Mouse (Mus musculus) intestine, embryonic 14.5 days (tissue): ENCODE results near the gene 4930579F01Rik. TPM values are rescaled to one million over a fixed set of nuclear protein-coding genes. Genes with fewer than 3 reads are reported as not detected.
A peak's percentile ranks its signal among the peaks of the same experiment; 100 is the strongest.

Source experiments
- ATAC-seq: fragments of 200-750 bp; cut with Nextera tagmentation; replicated peaks from 2 replicates; pipeline ENCODE4 v1.8.0; 2017; ENCODE audit warnings: low read depth, moderate number of reproducible peaks, moderate TSS enrichment, moderate library complexity; ENCODE audit not compliant: low FRiP score, low TSS enrichment
- DNase-seq: peaks from one replicate; pipeline ENCODE4 v3.0.0-alpha.2; 2018; ENCODE audit warnings: low spot score
- H3K27ac ChIP-seq: fragments of 300-500 bp; sonication (generic); 2 replicates; pipeline ENCODE4 v1.5.1; 2014; ENCODE audit warnings: low read depth, mild to moderate bottlenecking, control low read depth
- H3K27me3 ChIP-seq: fragments of 300-500 bp; sonication (generic); replicated peaks from 2 replicates; pipeline ENCODE4 v1.6.1; 2014; ENCODE audit warnings: low read length, control low read depth; ENCODE audit not compliant: control insufficient read depth, insufficient read depth
- H3K36me3 ChIP-seq: fragments of 300-500 bp; sonication (generic); 2 replicates; pipeline ENCODE4 v1.6.1; 2014; ENCODE audit warnings: low read length, control low read depth; ENCODE audit not compliant: control insufficient read depth, insufficient read depth
- H3K4me1 ChIP-seq: fragments of 300-500 bp; sonication (generic); replicated peaks from 2 replicates; pipeline ENCODE4 v1.6.1; 2014; ENCODE audit warnings: low read length, control low read depth, mixed read lengths; ENCODE audit not compliant: control insufficient read depth, insufficient read depth
- H3K4me2 ChIP-seq: fragments of 300-500 bp; sonication (generic); 2 replicates; pipeline ENCODE4 v1.6.1; 2014; ENCODE audit warnings: low read length
- H3K4me3 ChIP-seq: fragments of 300-500 bp; sonication (generic); 2 replicates; pipeline ENCODE4 v1.5.1; 2014; ENCODE audit warnings: low read depth, low read length, control low read depth, mixed read lengths
- H3K9ac ChIP-seq: fragments of 300-500 bp; sonication (generic); 2 replicates; pipeline ENCODE4 v1.6.1; 2014; ENCODE audit warnings: mild to moderate bottlenecking, low read length
- H3K9me3 ChIP-seq: fragments of 300-500 bp; sonication (generic); 2 replicates; pipeline ENCODE4 v1.6.1; 2016; ENCODE audit warnings: low read length, control low read depth; ENCODE audit not compliant: control insufficient read depth
- WGBS: fragments of 180-500 bp; shearing (Covaris S2); extraction: QIAGEN DNeasy Blood & Tissue Kit; methylation state at CpG from one replicate; pipeline ENCODE4 v1.1.7; 2014; 5-methylcytosine and 5-hydroxymethylcytosine counted together
- polyA plus RNA-seq: library from polyadenylated mRNA; unstranded; fragments of >200 nt; fragmentation: Nextera tagmentation; extraction: Ambion mirVana; gene quantifications from 2 replicates; pipeline ENCODE4 v1.2.1, GENCODE M21; 2014

4930579F01Rik gene
- polyA plus RNA-seq, 1 experiment from 2014 or later = not detected

DNA sequence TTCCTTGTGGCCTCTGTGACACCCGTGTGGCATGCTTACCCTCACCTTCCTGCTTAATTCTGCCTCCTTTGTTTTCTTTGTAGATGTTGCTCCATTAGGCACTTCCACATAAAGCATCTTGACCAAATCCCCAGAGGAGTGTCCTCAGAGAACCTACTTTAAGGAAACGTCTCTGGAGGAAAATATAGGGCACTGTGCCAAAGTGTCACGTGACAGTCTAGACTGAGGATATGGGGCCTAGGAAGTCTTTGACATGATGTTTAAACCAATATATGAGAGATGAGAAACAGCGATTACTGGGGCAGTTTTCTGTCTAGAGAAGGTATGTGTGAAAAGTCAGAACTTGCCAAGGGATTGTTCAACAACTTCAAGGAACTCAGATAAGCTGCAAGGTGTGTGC lies 8.3 kb downstream of the 4930579F01Rik start:
- H3K27me3 ChIP-seq = no peaks in the 10 kb centered on the region
- no peak overlapping the region for H3K4me2 ChIP-seq
- no peak overlapping the region for H3K9ac ChIP-seq
- H3K9me3 ChIP-seq = no peaks in the 10 kb centered on the region
- 45% methylated on average over 4 of the region's 4 CpGs for WGBS
- DNase-seq (peak; percentile 61), ATAC-seq (no peak)
- H3K27ac ChIP-seq = no peak overlapping the region
- 0 out of 2 replicates have a peak, but pooled peaks cover 5% of the 10 kb centered on the region for H3K4me1 ChIP-seq
- no peaks in the 10 kb centered on the region for H3K36me3 ChIP-seq
- no peak overlapping the region for H3K4me3 ChIP-seq

DNA sequence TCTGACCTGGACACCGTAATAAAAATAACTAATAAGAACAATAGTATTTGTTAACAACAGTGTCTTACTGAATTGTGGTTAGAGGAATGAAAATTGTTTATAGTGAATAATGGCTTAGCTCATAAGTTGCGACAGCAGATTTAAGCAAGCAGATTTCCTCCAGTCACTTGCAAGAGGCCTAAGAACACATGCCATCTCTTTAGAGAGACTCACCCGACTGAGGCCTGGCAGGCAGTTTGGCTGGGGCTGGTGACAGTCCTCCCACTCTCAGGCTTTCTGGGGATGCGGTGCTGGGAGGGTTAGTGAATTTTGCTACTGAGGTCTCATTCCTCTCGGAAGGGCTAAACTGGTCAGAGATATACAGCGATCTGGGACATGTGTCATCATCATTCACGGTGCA lies 10.3 kb downstream of the 4930579F01Rik start:
- H3K4me2 ChIP-seq = no peak overlapping the region
- H3K9ac ChIP-seq = no peak overlapping the region
- no peaks in the 10 kb centered on the region for H3K36me3 ChIP-seq
- no peak for ATAC-seq
- no peak overlapping the region for H3K4me3 ChIP-seq
- H3K27ac ChIP-seq = no peak overlapping the region
- DNase-seq = no peak
- H3K4me1 ChIP-seq = 0 out of 2 replicates have a peak, but pooled peaks cover 5% of the 10 kb centered on the region
- WGBS = 79% methylated on average over 7 of the region's 7 CpGs
- H3K27me3 ChIP-seq = no peaks in the 10 kb centered on the region
- no peaks in the 10 kb centered on the region for H3K9me3 ChIP-seq

GRCm38 (mm10) chr3:138182019-138182418 lies 11.6 kb downstream of the 4930579F01Rik start:
- DNase-seq (no peak), ATAC-seq (no peak)
- no peaks in the 10 kb centered on the region; the same call in 1 of the 2 replicates for H3K9me3 ChIP-seq
- H3K36me3 ChIP-seq = no peaks in the 10 kb centered on the region
- WGBS = 89% methylated on average over 2 of the region's 2 CpGs
- no peak overlapping the region for H3K4me3 ChIP-seq
- no peak overlapping the region for H3K9ac ChIP-seq
- H3K4me2 ChIP-seq = no peak overlapping the region
- no peaks in the 10 kb centered on the region for H3K27me3 ChIP-seq
- H3K27ac ChIP-seq = no peak overlapping the region
- 0 out of 2 replicates have a peak, but pooled peaks cover 5% of the 10 kb centered on the region for H3K4me1 ChIP-seq

GRCm38 (mm10) chr3:138175551-138175950 lies 18.1 kb downstream of the 4930579F01Rik start:
- Histone ChIP-seq H3K36me3 (no peaks in the 10 kb centered on the region), H3K27ac (no peak overlapping the region), H3K4me2 (no peak overlapping the region), H3K4me3 (no peak overlapping the region), H3K27me3 (no peaks in the 10 kb centered on the region), H3K9ac (no peak overlapping the region), H3K4me1 (no peaks in the 10 kb centered on the region), H3K9me3 (peaks cover 3% of the 10 kb centered on the region; the same call in 1 of the 2 replicates)
- no peak for ATAC-seq
- WGBS = 65% methylated on average over 6 of the region's 6 CpGs
- no peak for DNase-seq

DNA sequence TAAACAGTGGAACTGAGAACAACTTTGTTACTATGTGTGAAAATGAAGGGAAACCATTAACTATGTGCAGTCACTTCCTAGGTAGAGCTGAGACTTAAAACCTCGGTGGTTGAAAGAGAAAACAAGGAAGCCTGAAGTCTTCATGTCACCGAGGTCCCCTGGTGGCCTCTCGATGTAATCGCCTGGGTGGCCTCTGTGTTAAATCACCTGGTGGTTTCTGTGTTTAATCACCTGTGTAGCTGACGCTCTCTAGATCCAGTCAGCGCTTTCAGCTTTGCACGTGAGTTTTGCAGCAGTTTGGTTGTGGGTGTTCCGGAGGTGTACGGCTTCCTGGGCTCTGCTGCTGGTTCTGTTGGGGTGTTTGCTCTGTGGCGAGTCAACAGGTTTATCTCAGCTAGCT lies 20.3 kb downstream of the 4930579F01Rik start:
- Histone ChIP-seq H3K4me3 (no peak overlapping the region), H3K27ac (no peak overlapping the region), H3K9ac (no peak overlapping the region), H3K27me3 (no peaks in the 10 kb centered on the region), H3K9me3 (peaks cover 3% of the 10 kb centered on the region; the same call in 1 of the 2 replicates), H3K4me2 (no peak overlapping the region), H3K36me3 (no peaks in the 10 kb centered on the region), H3K4me1 (no peaks in the 10 kb centered on the region)
- WGBS = 76% methylated on average over 10 of the region's 10 CpGs
- ATAC-seq = no peak
- no peak for DNase-seq

DNA sequence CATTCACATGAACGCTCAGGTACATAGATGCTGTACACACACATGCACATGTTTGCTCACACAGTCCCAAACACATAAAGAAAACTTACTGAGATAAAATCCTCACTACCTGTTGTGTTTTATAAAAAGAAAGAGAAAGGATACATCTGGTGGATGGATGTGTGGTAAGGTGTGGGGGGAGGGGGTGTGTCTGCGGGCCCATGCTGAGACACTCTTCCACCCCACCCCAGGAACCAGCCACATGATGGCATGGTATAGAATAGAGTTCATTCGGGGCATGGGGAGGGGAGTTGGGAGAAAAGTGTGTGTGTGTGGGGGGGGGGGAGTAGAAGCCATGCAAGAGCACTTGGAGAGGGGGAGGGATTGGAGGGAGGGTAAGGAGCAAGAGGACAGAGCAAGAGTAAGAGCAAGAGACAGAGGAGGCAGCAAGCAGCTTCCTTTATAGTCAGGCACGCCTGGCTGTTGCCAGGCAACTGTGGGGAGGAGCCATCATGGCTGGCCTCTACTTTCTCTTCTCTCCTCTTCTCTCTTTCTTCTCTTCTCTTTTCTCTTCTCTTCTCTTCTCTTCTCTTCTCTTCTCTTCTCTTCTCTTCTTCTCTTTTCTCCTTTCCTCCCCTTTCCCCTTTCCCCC lies 31.0 kb downstream of the 4930579F01Rik start:
- no peaks in the 10 kb centered on the region; the same call in 1 of the 2 replicates for H3K4me1 ChIP-seq
- ATAC-seq = no peak
- H3K4me3 ChIP-seq = no peak overlapping the region
- H3K4me2 ChIP-seq = no peak overlapping the region
- no peak overlapping the region for H3K9ac ChIP-seq
- H3K27ac ChIP-seq = no peak overlapping the region
- no peaks in the 10 kb centered on the region for H3K36me3 ChIP-seq
- no peak for DNase-seq
- 64% methylated on average over 4 of the region's 4 CpGs for WGBS
- H3K9me3 ChIP-seq = no peaks in the 10 kb centered on the region
- no peaks in the 10 kb centered on the region for H3K27me3 ChIP-seq

GRCm38 (mm10) chr3:138161623-138162022 lies 32.0 kb downstream of the 4930579F01Rik start:
- no peaks in the 10 kb centered on the region; the same call in 1 of the 2 replicates for H3K4me1 ChIP-seq
- H3K9ac ChIP-seq = no peak overlapping the region
- WGBS = 86% methylated on average over 10 of the region's 10 CpGs
- H3K4me3 ChIP-seq = no peak overlapping the region
- H3K4me2 ChIP-seq = no peak overlapping the region
- ATAC-seq (no peak), DNase-seq (no peak)
- H3K27me3 ChIP-seq = no peaks in the 10 kb centered on the region
- no peak overlapping the region for H3K27ac ChIP-seq
- no peaks in the 10 kb centered on the region for H3K9me3 ChIP-seq
- no peaks in the 10 kb centered on the region; the same call in 1 of the 2 replicates for H3K36me3 ChIP-seq

DNA sequence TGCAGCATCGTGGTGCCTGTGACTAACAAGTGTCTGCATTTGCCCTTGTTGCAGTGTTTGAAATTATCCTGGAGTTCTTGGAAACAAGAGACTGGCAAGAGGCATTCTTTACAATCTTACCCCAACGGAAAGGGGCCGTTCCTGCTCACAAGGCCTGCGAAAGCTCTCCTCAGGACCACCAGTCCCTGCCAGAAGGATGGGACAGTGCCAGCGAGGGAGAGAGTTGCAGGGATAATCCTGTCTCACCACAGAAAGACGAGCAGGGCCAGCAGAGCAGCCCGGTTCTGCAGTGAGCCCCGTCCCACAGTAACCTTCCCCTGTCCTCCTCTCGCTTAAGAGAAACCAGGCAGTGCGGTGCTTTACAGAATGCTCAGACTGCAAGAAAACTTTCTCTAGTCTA lies 37.0 kb downstream of the 4930579F01Rik start:
- no peaks in the 10 kb centered on the region for H3K27me3 ChIP-seq
- ATAC-seq = no peak
- DNase-seq = no peak

GRCm38 (mm10) chr3:138155062-138155461 lies 38.6 kb downstream of the 4930579F01Rik start:
- H3K9ac ChIP-seq = no peak overlapping the region
- no peak overlapping the region for H3K4me3 ChIP-seq
- no peak overlapping the region for H3K4me2 ChIP-seq
- H3K36me3 ChIP-seq = peaks cover 27% of the 10 kb centered on the region
- WGBS = 83% methylated on average over 4 of the region's 4 CpGs
- H3K4me1 ChIP-seq = no peaks in the 10 kb centered on the region
- ATAC-seq (no peak), DNase-seq (no peak)
- no peaks in the 10 kb centered on the region for H3K27me3 ChIP-seq
- no peaks in the 10 kb centered on the region for H3K9me3 ChIP-seq
- no peak overlapping the region for H3K27ac ChIP-seq

More for the DNA sequence above, 37.0 kb downstream of the 4930579F01Rik start:
- Histone ChIP-seq H3K4me1 (no peaks in the 10 kb centered on the region), H3K36me3 (peaks cover 23% of the 10 kb centered on the region), H3K4me2 (no peak overlapping the region), H3K9ac (no peak overlapping the region), H3K4me3 (no peak overlapping the region), H3K27ac (no peak overlapping the region), H3K9me3 (no peaks in the 10 kb centered on the region)
- WGBS = 66% methylated on average over 10 of the region's 10 CpGs
